Mouse (Mus musculus) left cerebral cortex, postnatal 36 days (tissue): ENCODE measurements around the gene Lcn5. TPM values are rescaled to one million over a fixed set of nuclear protein-coding genes. Genes with fewer than 3 reads are reported as not detected.

Experiments
- DNase-seq, 2 experiments: peaks; one replicate each; pipeline ENCODE4 v3.0.0; 2021 to 2022; ENCODE audit warnings: low spot score in 2 of 2, mixed read lengths in 1 of 2
- intact Hi-C: fragments of 180-260 bp; cut with DNase I; formaldehyde crosslinking; loops from one replicate; pipeline ENCODE4 v1.15.1; 2025
- total RNA-seq, 2 experiments: library from RNA; stranded (reverse); gene quantifications; 2 replicates each; pipeline ENCODE4 v1.2.3; 2021

Gene Lcn5
- not detected for total RNA-seq

DNA sequence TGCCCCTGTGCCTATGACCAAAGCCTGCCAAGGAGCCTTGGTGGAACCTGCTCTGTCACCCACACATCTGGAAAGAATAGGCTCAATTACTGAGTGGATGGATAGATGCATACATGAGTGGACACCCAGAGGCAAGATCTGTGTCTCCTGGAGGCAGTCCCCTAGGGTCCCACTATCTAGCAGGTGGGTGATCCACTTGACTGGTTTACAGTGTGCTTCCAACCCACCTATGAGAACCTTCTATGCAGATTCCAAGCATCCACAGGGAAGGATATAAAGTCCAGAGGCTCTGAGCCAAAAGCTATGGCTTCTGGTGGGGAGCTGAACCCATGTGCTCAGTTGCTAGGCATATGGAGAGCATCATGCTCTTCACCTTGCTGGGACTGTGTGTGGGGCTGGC, at the start of gene Lcn5:
Lcn5 (plus strand) TSS at position 301 of the 400 bp plus-strand sequence.
- no peak for DNase-seq
- intact Hi-C loops, result no loop called here

DNA sequence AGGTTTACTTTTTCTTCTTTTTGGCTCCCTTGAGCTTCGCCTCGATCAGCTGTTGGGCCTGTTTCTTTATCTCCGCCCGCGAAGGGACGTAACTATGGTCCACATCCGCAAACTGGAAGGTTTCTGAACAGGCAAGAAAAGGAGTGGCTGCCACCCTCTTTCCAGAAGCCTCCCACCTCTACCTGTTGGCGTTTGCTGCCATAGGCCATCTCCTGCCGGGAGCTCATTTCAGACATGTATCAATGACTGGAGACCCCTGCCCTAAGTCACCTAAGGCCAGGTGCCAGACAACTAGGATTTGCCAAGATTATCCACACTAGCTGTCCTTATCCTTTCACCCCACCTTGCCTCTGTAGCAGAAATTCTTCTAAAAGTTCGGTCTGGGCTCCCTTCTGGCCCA, 49.1 kb upstream of the Lcn5 start:
- intact Hi-C loops, result no loop called here
- DNase-seq, result no peak

DNA sequence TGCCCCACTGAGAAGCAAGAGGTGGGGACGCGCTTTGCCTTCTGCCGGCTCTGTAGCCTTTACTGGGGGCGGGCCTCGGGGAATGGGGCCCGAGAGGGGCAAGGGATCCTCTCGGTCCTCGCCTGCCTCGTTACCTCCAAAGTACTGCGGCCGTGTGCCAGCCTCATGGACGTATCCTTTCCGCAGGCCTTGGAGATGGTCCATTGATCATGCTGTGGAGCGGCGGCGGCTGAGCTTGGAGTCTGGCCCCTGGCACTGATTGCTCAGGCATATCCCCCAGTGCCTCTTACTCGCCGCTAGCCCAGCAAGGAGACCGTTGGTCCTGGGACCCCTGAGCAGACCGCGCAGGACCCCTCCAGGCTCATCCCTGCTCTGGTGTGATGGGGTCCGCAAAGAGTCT, 41.4 kb upstream of the Lcn5 start:
- intact Hi-C loops, result no loop called here
- no peak for DNase-seq

- DNase-seq, result no peak
- intact Hi-C loops, result no loop called here
Measured at GRCm38 (mm10) chr2:25617578-25617977, 40.2 kb upstream of the Lcn5 start, which contains the start of gene Ccdc183. TSS of gene Ccdc183 (minus strand) at chr2:25617678.

GRCm38 (mm10) chr2:25620386-25620785, 37.4 kb upstream of the Lcn5 start:
- DNase-seq, result no peak
- intact Hi-C loops, result no loop called here

GRCm38 (mm10) chr2:25620852-25621228, 36.9 kb upstream of the Lcn5 start:
- intact Hi-C loops, result no loop called here
- DNase-seq, result no peak

DNA sequence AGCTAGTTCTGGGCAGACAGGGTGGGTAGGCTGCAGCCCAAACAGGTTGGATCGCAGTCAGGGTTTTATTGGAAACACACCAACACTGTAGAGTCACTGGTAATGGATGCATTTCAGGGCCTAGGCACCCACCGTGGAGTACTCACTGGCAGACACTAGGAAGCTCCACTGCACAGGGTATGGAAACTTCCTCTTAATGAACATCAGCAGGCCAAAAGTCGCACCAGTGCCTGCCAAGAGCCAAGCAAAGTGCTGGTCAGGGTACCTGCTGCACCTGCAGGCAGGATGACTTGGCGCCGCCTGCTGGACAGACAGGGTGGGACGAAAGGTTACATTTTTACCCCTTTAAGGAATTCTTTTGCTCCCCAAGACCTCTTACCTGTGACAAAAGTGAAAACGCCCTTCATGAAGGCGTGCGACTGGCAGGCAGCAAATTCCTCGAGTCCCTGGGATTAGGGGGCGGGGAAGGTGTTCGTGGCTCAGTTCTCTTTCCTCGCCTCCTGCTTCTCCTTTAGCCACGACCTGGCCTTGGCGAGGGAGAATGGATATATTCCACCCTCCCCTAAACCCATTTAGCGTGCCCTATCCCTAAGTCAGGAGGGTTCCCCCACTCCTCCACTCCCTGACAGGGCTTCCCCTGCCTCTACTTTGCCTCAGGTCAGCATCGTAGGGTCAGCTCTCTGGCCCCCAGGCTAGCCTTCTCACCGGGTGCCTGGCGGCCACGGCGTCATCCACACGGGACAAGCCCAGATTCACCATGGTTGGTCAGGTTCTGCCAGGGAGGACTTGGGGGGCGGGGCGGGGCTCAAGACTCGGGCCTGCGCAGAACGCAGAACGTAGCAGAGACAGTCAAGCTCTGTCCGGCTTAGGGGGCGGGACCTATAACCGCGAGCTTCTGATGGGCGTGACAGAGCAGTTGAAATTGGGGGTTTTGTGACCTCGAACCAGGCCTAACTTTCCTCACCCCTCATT, 36.2 kb upstream of the Lcn5 start, which contains the start of gene Tmem141:
Tmem141 (minus strand) TSS at position 777 of the 972 bp plus-strand sequence.
- peak; percentile 82 to 84 for DNase-seq
- intact Hi-C loops, result no loop called here

DNA sequence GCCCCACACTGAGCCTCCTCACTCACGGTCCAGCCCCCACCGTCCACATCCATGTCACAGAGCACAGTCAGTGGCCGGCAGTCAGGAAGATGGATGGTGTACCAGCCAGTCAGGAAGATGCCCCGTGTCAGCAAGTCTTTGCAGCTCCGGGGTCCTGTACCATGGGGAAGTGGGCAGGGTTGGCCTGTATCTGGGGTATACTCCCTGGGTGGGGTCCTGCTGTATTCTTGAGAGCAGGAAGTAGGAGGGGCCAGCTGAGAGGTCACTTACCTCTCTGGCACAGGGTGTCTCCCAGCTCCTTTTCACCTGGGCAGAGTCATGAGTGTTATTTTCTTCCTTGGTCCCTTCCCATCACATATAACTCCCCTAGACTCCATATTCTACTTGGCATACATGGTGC, 31.8 kb upstream of the Lcn5 start:
- no peak for DNase-seq
- intact Hi-C loops, result no loop called here

- no peak for DNase-seq
Measured at GRCm38 (mm10) chr2:25627811-25628210, 29.9 kb upstream of the Lcn5 start, which contains the start of gene Fcna. TSS of gene Fcna (minus strand) at chr2:25628030.

DNA sequence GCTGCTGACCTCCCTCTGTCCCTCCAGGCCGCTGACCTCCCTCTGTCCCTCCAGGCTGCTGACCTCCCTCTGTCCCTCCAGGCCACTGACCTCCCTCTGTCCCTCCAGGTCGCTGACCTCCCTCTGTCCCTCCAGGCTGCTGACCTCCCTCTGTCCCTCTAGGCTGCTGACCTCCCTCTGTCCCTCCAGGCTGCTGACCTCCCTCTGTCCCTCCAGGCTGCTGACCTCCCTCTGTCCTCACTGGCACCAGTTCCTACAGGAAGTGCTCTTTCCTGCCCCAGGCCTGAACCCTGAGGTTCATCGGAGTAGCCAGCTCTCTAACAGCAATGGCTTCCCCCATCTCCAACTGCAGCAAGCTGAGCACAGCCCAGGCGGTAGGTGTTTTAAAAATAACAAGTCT, 29.0 kb upstream of the Lcn5 start:
- intact Hi-C loops, result no loop called here
- no peak for DNase-seq

More at GRCm38 (mm10) chr2:25627811-25628210, 29.9 kb upstream of the Lcn5 start, which contains the start of gene Fcna:
- intact Hi-C loops, result no loop called here

- intact Hi-C loops, result no loop called here
- DNase-seq, result no peak
Measured at GRCm38 (mm10) chr2:25633616-25634015, 24.1 kb upstream of the Lcn5 start.

DNA sequence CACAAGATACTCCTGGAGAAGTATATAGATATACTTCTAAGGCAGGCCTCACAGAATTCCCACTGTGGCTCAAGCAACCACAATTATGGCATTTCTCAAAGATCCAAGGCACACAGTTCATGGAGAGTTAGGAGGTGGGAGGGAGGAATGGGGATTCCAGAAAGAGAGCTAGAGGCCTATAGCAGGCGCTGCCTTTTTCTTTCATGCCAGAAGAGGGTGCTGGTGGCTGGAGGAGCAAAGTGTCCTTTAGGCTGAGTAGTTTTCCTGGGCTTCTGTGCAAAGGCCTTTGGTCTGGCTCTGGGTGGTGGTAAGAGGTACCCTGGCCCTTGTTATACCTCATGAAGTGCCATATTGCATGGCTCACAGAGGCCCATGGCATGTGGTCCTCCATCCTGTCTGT, 23.7 kb upstream of the Lcn5 start:
- intact Hi-C loops, result no loop called here
- DNase-seq, result no peak

GRCm38 (mm10) chr2:25639890-25640289, 17.9 kb upstream of the Lcn5 start:
- no peak for DNase-seq
- intact Hi-C loops, result no loop called here

- intact Hi-C loops, result no loop called here
- no peak for DNase-seq
Measured at GRCm38 (mm10) chr2:25652902-25653301, 4.8 kb upstream of the Lcn5 start, which contains the start of gene Lcn8. TSS of gene Lcn8 (plus strand) at chr2:25653120.

DNA sequence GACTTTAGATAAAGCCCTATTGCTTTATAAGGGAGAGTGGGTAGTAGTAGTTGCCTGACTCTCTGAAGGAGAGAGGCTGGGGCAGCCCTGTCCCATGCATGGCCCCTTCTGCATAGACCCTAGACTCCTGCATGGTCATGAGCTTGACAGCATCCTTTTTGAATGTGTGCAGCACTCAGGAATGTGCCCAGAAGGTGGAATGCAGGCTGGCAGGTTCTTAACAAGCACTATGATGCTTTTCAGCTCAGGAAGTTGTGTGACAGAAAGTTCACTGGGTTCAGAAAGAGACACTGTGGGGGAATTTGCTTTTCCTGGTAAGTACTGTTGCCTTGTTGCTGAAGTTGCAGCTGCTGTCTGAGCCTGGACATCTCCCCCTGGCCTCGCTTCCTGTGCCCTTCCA, 3.2 kb upstream of the Lcn5 start:
- intact Hi-C loops, result no loop called here

GRCm38 (mm10) chr2:25656691-25657090, 1.1 kb upstream of the Lcn5 start:
- intact Hi-C loops, result no loop called here
- DNase-seq, result peak in 1 of 2 experiments; percentile 14

More for the DNA sequence above, 3.2 kb upstream of the Lcn5 start:
- DNase-seq, result no peak

- intact Hi-C loops, result no loop called here
- no peak for DNase-seq
Measured at GRCm38 (mm10) chr2:25657246-25657645, 506 bp upstream of the Lcn5 start.

DNA sequence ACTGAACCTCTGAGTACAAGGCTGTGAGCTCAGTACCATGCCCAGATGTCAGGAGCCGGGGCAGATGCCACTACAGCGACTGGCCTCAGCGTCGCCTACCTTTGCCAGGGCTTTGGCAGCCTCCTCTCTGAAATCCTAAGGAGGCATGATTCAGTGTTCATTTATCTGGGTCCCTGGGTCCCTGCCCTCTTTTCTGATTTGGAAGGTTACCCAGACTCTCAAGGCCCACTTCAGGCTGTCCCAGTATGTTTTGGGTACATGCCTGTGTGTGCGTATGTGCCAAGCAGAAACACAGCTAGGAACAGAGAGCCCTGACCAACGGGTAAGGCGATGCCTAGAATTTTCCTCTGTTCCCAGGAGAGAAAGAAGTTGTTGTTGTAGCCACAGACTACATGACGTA, 2.5 kb downstream of the Lcn5 start:
- intact Hi-C loops, result loop anchor here (10.0 kb wide), 1 partner anchor 455 kb away; no protein-coding TSS in a partner anchor
- DNase-seq, result no peak

DNA sequence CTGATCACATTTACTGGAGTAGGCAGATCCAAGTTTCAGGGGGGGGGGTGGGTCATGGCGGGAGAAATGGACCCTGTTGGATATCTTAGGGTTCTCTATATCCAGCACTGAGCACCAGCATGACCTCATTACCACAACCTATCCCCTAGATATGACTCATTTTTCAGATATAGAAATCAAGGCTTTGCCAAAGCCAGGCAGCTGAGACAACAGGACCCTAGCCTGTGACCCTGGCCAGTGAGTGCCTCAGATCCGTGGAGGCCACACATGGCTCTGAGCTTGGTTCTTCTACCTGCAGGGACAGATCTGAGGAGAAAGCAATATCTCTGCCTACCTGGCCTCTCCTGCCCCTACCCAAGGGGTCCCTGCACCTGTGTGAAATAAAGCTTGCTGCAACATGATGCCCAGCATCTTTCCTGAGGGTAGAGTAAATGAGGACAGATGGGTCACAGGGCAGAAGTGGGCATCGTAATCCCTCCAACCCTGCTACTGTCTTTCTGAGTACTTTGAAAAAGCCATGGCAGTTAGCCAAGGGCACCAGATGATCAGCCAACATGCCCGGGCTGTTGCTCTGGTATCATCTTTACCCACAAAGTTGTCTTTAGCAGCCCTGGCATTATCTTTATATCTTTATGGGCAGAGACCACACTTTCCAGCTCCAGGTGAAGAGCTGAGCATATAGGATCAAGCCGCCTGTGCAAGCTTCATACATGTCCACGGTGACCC, 3.7 kb downstream of the Lcn5 start:
- no peak for DNase-seq
- intact Hi-C loops, result loop anchor here (10.0 kb wide), 1 partner anchor 453 kb away; no protein-coding TSS in a partner anchor

- intact Hi-C loops, result loop anchor here (10.0 kb wide), 1 partner anchor 451 kb away; no protein-coding TSS in a partner anchor
- DNase-seq, result no peak
Measured at GRCm38 (mm10) chr2:25663511-25663910, 5.8 kb downstream of the Lcn5 start.
